Mouse (Mus musculus) ES-Bruce4 (cell line): ENCODE measurements around the gene Miox.

Experiments
- CTCF ChIP-seq: IDR thresholded peaks from one replicate; pipeline ENCODE4 v1.8.1; 2011; ENCODE audit warnings: low read depth, low read length
- EP300 ChIP-seq: IDR thresholded peaks from 2 replicates; pipeline ENCODE4 v1.6.1; 2011; ENCODE audit warnings: low read depth, low read length; ENCODE audit not compliant: insufficient read depth
- POLR2A ChIP-seq: IDR thresholded peaks from one replicate; pipeline ENCODE4 v1.8.1; 2011; ENCODE audit warnings: low read length; ENCODE audit not compliant: insufficient read depth

DNA sequence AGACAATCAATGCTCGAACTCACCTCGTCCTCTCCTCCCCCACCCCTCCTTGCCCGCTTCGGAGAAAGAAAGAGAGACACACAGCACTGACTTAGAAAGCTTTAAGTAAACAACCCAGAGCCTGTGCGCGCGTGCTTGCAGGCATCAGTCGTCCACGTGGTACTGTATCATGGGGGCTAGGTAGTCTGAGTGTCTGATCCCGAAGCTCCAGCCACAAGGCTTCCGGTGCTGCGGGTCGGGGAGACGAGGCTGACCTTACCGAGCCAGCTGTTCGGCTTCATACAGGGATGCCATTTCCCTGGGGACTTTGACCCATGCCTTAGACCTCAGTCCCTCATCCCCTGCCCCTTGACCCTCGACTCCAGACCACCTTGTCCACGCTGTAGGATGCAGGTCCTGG is 43.2 kb downstream of the Miox start:
- no peak for TF ChIP-seq CTCF
- no peak for TF ChIP-seq POLR2A
- TF ChIP-seq EP300, result no peak
